Mouse (Mus musculus): ENCODE measurements around the gene Nim1k. TPM values are rescaled to one million over a fixed set of nuclear protein-coding genes. Genes with fewer than 3 reads are reported as not detected.

Nim1k gene
- total and polyA plus RNA-seq, 3 experiments = 0.03 TPM; not detected in 2

GRCm38 (mm10) chr13:119696496-119696895 lies 59.2 kb downstream of the Nim1k start:
- H3K79me2 ChIP-seq (ENCODE audit: control insufficient read depth, insufficient read depth, low read length, poor library complexity) = peaks cover 1% of the 10 kb centered on the region; the same call in 1 of the 2 replicates
- no peak overlapping the region for H3K9ac ChIP-seq (ENCODE audit: control insufficient read depth, low read depth, low read length, poor library complexity, severe bottlenecking)
- no peaks in the 10 kb centered on the region for H3K27me3 ChIP-seq (ENCODE audit: control insufficient read depth in 1 of 2, insufficient read depth in 2 of 2, low read length in 2 of 2)
- DNase-seq (ENCODE audit: low read depth, low spot score) = no peak
- H3K36me3 ChIP-seq (ENCODE audit: control insufficient read depth in 1 of 2, insufficient read depth in 2 of 2, low read length in 2 of 2) = peaks cover 0 to 6% of the 10 kb centered on the region in 2 experiments; a peak in 2 of 4 replicates
- TF ChIP-seq HCFC1 (IDR thresholded peaks at IDR 0.05; ENCODE audit: low read depth, low read length) (no peak), TBP (IDR thresholded peaks at IDR 0.05; ENCODE audit: low read depth, low read length) (no peak), UBTF (IDR thresholded peaks at IDR 0.05; ENCODE audit: borderline replicate concordance, insufficient read depth, low read depth, low read length) (no peak), POLR2A (IDR thresholded peaks at IDR 0.05; ENCODE audit: control insufficient read depth in 1 of 2, insufficient read depth in 1 of 2, low read depth in 1 of 2, low read length in 2 of 2, poor library complexity in 1 of 2) (no peak), MAFK (IDR thresholded peaks at IDR 0.05; ENCODE audit: borderline replicate concordance, low read depth, low read length) (no peak), POLR2AphosphoS5 (IDR thresholded peaks at IDR 0.05; ENCODE audit: borderline replicate concordance, low read depth, low read length) (no peak), USF2 (IDR thresholded peaks at IDR 0.05; ENCODE audit: borderline replicate concordance in 1 of 2, insufficient read depth in 1 of 2, low read depth in 1 of 2, low read length in 2 of 2) (no peak), MEF2A (IDR thresholded peaks at IDR 0.05; ENCODE audit: extremely low read depth, insufficient replicate concordance, low read depth, low read length, poor library complexity, severe bottlenecking) (no peak), MXI1 (IDR thresholded peaks at IDR 0.05; ENCODE audit: low read depth, low read length) (no peak)
- H3K27ac ChIP-seq (ENCODE audit: control insufficient read depth, low read depth, low read length) = no peak overlapping the region
- H3K9me3 ChIP-seq (replicated peaks; ENCODE audit: insufficient read depth, low read length) = no peaks in the 10 kb centered on the region
- peaks cover 0 to under 1% of the 10 kb centered on the region in 2 experiments; a peak in 1 of 4 replicates for H3K4me1 ChIP-seq (ENCODE audit: control insufficient read depth in 1 of 2, insufficient read depth in 2 of 2, low read length in 2 of 2)
- no peak overlapping the region for H3K4me3 ChIP-seq (ENCODE audit: control insufficient read depth in 1 of 2, insufficient read depth in 1 of 2, low read depth in 2 of 2, low read length in 2 of 2)

DNA sequence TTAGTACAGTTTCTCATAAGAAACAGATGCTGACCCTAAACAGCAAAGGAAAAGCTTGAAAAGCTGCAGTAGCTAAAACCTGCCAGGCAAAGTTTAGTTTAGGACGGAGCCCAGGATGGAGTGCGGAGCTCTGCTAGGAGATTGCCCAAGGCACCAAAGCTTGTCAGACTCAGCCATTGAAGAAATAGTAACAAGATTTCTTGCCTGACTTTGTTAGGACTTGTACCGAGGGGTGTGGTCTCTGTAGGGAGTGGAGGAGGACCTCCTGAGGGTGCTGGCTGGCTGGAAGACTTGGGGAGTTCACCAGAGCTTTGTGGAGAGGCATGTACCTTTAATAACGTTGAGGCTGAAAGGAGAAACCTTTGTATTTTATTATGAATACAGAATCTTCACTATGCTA lies 60.0 kb downstream of the Nim1k start:
- Histone ChIP-seq H3K4me3 (ENCODE audit: control insufficient read depth in 1 of 2, insufficient read depth in 1 of 2, low read depth in 2 of 2, low read length in 2 of 2) (no peak overlapping the region), H3K27me3 (ENCODE audit: control insufficient read depth in 1 of 2, insufficient read depth in 2 of 2, low read length in 2 of 2) (no peaks in the 10 kb centered on the region), H3K36me3 (ENCODE audit: control insufficient read depth in 1 of 2, insufficient read depth in 2 of 2, low read length in 2 of 2) (peaks cover 0 to 10% of the 10 kb centered on the region in 2 experiments; a peak in 2 of 4 replicates), H3K9me3 (replicated peaks; ENCODE audit: insufficient read depth, low read length) (no peaks in the 10 kb centered on the region), H3K9ac (ENCODE audit: control insufficient read depth, low read depth, low read length, poor library complexity, severe bottlenecking) (no peak overlapping the region), H3K27ac (ENCODE audit: control insufficient read depth, low read depth, low read length) (no peak overlapping the region), H3K4me1 (ENCODE audit: control insufficient read depth in 1 of 2, insufficient read depth in 2 of 2, low read length in 2 of 2) (peaks cover 0 to 6% of the 10 kb centered on the region in 2 experiments; a peak in 2 of 4 replicates), H3K79me2 (ENCODE audit: control insufficient read depth, insufficient read depth, low read length, poor library complexity) (peaks cover 6% of the 10 kb centered on the region; the same call in 1 of the 2 replicates)
- TF ChIP-seq ZNF384 (IDR thresholded peaks at IDR 0.05; ENCODE audit: low read depth, low read length) (no peak), ZC3H11A (IDR thresholded peaks at IDR 0.05; ENCODE audit: low read depth, low read length) (no peak), EP300 (IDR thresholded peaks at IDR 0.05; ENCODE audit: low read depth in 1 of 2, low read length in 2 of 2) (no peak), POLR2AphosphoS2 (IDR thresholded peaks at IDR 0.05; ENCODE audit: low read length) (no peak), MYB (IDR thresholded peaks at IDR 0.05; ENCODE audit: low read depth, low read length) (no peak), KAT2A (conservative IDR thresholded peaks at IDR 0.05; ENCODE audit: low read depth, low read length) (no peak), SMC3 (IDR thresholded peaks at IDR 0.05; ENCODE audit: low read depth, low read length) (no peak), USF2 (IDR thresholded peaks at IDR 0.05; ENCODE audit: borderline replicate concordance in 1 of 2, insufficient read depth in 1 of 2, low read depth in 1 of 2, low read length in 2 of 2) (no peak), SIN3A (IDR thresholded peaks at IDR 0.05; ENCODE audit: low read length) (no peak), MAFK (IDR thresholded peaks at IDR 0.05; ENCODE audit: borderline replicate concordance, low read depth, low read length) (no peak), USF1 (IDR thresholded peaks at IDR 0.05; ENCODE audit: low read depth, low read length) (no peak)
- no peak for DNase-seq (ENCODE audit: low read depth, low spot score)
